Mouse (Mus musculus) forebrain, embryonic 16.5 days (tissue): Measurements from ENCODE around the gene Ifit1. TPM values are rescaled to one million over a fixed set of nuclear protein-coding genes. Genes with fewer than 3 reads are reported as not detected.
"Not testable (repeated sequence)": the region's sequence is repeated elsewhere in the genome, so short reads cannot be mapped to it uniquely, and the experiment has no call there.

Source experiments
- ATAC-seq: fragments of 200-750 bp; cut with Nextera tagmentation; 2 replicates; pipeline ENCODE4 v1.8.0; 2017; ENCODE audit warnings: mild to moderate bottlenecking, moderate library complexity
- H3K27ac ChIP-seq: fragments of 300-500 bp; sonication (generic); 2 replicates; pipeline ENCODE4 v1.5.1; 2014; ENCODE audit warnings: low read length, control low read depth
- H3K27me3 ChIP-seq: fragments of 300-500 bp; sonication (generic); replicated peaks from 2 replicates; pipeline ENCODE4 v1.6.1; 2014; ENCODE audit warnings: low read length; ENCODE audit not compliant: control insufficient read depth, insufficient read depth
- H3K36me3 ChIP-seq: fragments of 300-500 bp; sonication (generic); 2 replicates; pipeline ENCODE4 v1.6.1; 2014; ENCODE audit not compliant: control insufficient read depth, insufficient read depth
- H3K4me1 ChIP-seq: fragments of 300-500 bp; sonication (generic); replicated peaks from 2 replicates; pipeline ENCODE4 v1.6.1; 2014; ENCODE audit warnings: low read length; ENCODE audit not compliant: control insufficient read depth, insufficient read depth
- H3K4me2 ChIP-seq: fragments of 300-500 bp; sonication (generic); 2 replicates; pipeline ENCODE4 v1.6.1; 2014; ENCODE audit warnings: mild to moderate bottlenecking, low read length, control low read depth
- H3K4me3 ChIP-seq: fragments of 300-500 bp; sonication (generic); replicated peaks from 2 replicates; pipeline ENCODE4 v1.5.1; 2014; ENCODE audit warnings: mild to moderate bottlenecking, low read length, control low read depth
- H3K9ac ChIP-seq: fragments of 300-500 bp; sonication (generic); replicated peaks from 2 replicates; pipeline ENCODE4 v1.6.1; 2014; ENCODE audit warnings: low read depth, low read length, control low read depth
- H3K9me3 ChIP-seq: fragments of 300-500 bp; sonication (generic); 2 replicates; pipeline ENCODE4 v1.6.1; 2016; ENCODE audit warnings: low read length; ENCODE audit not compliant: control insufficient read depth
- WGBS: fragments of 180-500 bp; shearing (Covaris S2); extraction: QIAGEN DNeasy Blood & Tissue Kit; methylation state at CpG from one replicate; pipeline ENCODE4 v1.1.7; 2014; 5-methylcytosine and 5-hydroxymethylcytosine counted together
- polyA plus RNA-seq: library from polyadenylated mRNA; unstranded; fragments of >200 nt; fragmentation: Nextera tagmentation; extraction: Ambion mirVana; gene quantifications from 2 replicates; pipeline ENCODE4 v1.2.1, GENCODE M21; 2015

Ifit1 gene
- polyA plus RNA-seq, result 0.15 and 0.18 TPM in 2 replicates

DNA sequence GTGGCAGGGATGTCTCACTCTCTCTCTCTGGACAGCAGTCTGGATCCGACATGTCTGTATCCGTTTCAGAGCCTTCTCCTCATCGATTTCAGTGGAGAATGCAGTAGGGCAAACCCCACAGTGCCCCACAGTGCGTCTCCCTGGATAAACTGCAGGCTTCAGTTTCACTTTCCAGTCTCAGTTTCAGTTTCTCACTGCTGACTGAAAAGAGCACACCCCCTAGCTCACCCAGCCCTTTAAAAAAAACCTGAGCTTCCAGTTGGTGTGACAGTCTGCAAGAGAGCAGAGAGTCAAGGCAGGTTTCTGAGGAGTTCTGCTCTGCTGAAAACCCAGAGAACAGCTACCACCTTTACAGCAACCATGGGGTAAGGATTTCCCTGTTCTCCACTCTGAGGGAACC is at the start of gene Ifit1, which contains the start of gene Ifit1bl2:
Gene Ifit1, plus strand, starts transcription at position 249 of the 400 bp plus-strand sequence.
Gene Ifit1bl2, minus strand, starts transcription at position 121 of the 400 bp plus-strand sequence.
- H3K4me3 ChIP-seq, result no peak within 1 kb of the TSS
- no peak within 1 kb of the TSS for H3K27ac ChIP-seq
- no peaks in the 10 kb centered on the region for H3K36me3 ChIP-seq
- 63% methylated on average over 4 of the region's 4 CpGs for WGBS
- ATAC-seq, result no peak
- no peaks in the 10 kb centered on the region for H3K9me3 ChIP-seq
- H3K4me2 ChIP-seq, result no peak within 1 kb of the TSS
- H3K4me1 ChIP-seq, result no peaks in the 10 kb centered on the region
- no peaks in the 10 kb centered on the region for H3K27me3 ChIP-seq
- H3K9ac ChIP-seq, result no peak within 1 kb of the TSS

- no peaks in the 10 kb centered on the region for H3K36me3 ChIP-seq
- no peak overlapping the region for H3K9ac ChIP-seq
- no peaks in the 10 kb centered on the region for H3K9me3 ChIP-seq
- H3K4me1 ChIP-seq, result peaks cover 2% of the 10 kb centered on the region
- no peaks in the 10 kb centered on the region for H3K27me3 ChIP-seq
- no peak overlapping the region for H3K4me2 ChIP-seq
- 95% methylated on average over 2 of the region's 2 CpGs for WGBS
- no peak for ATAC-seq
- H3K27ac ChIP-seq, result no peak overlapping the region
- H3K4me3 ChIP-seq, result no peak overlapping the region
Observed at GRCm38 (mm10) chr19:34593456-34593855, 47.2 kb upstream of the Ifit1 start.

DNA sequence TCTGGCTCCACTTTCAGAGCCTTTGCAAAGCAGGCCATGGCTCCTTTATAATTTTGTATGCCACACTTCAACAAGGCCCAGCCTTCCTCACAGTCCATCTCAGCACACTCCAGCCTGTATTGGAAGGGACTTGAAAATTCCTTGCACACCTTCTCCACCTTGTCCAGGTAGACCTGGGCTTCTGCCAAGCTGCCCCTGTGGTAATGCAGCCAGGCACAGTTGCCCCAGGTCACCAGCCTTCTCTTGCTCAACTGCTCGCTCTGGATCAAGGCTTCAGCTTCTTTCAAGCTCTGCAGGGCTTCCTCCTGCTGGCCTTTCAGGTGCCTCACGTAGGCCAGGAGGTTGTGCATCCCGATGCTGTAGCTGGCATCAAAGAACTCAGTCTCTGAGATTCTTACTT is 46.1 kb upstream of the Ifit1 start:
- ATAC-seq, H3K4me1 ChIP-seq, H3K9ac ChIP-seq, H3K27ac ChIP-seq, H3K4me3 ChIP-seq, H3K9me3 ChIP-seq, H3K36me3 ChIP-seq, H3K4me2 ChIP-seq, H3K27me3 ChIP-seq: not testable (repeated sequence)
- WGBS, result 80% methylated on average over 3 of the region's 3 CpGs

DNA sequence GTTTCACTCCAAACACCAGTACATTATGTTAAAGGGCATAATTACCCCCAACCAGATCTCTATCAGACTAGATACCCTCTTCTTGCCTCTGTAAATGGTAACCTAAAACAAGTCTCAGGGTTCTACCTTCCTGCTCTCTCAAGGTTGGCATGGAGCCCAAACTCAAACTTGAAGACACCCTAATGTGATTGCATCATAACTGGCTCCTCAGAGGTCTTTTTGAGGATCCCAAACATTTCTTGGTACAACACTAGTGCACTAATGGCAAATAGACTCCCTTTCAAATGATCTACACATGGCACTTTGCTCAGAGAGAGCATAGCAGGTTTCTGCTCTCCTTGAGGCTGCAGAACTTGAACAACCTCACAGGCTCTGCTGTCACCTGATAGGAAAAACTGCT is 43.9 kb upstream of the Ifit1 start:
- ATAC-seq, result no peak
- H3K9ac ChIP-seq, result no peak overlapping the region

GRCm38 (mm10) chr19:34598341-34598740 is 42.3 kb upstream of the Ifit1 start:
- H3K9me3 ChIP-seq, result no peaks in the 10 kb centered on the region
- H3K4me3 ChIP-seq, result no peak overlapping the region
- ATAC-seq, result peak; percentile 79
- H3K27me3 ChIP-seq, result no peaks in the 10 kb centered on the region
- H3K27ac ChIP-seq, result no peak overlapping the region
- H3K4me2 ChIP-seq, result no peak overlapping the region
- no peaks in the 10 kb centered on the region for H3K36me3 ChIP-seq
- H3K9ac ChIP-seq, result no peak overlapping the region
- WGBS, result 68% methylated on average over 2 of the region's 2 CpGs
- H3K4me1 ChIP-seq, result peaks cover 4% of the 10 kb centered on the region

More for the DNA sequence above, 43.9 kb upstream of the Ifit1 start:
- Histone ChIP-seq H3K27ac (no peak overlapping the region), H3K9me3 (no peaks in the 10 kb centered on the region), H3K4me3 (no peak overlapping the region), H3K36me3 (no peaks in the 10 kb centered on the region), H3K4me2 (no peak overlapping the region), H3K4me1 (peaks cover 4% of the 10 kb centered on the region), H3K27me3 (no peaks in the 10 kb centered on the region)

DNA sequence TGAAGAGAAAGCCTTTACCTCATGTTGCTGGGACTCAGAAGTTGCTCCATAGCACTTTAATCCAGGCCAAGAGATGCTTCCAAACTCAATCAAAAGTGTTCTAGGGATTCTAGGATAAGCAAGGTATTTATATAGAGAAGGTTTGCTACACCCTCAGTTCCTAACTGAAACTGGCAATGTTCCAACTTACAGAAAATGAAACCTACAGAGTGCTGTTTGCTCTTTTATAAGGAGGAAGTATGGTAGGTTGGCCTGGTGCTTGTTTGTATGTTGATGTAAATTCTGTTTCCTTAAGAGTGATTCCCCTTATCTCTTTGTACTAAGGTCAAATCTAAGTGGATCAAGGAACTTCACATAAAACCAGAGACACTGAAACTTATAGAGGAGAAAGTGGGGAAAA is 41.4 kb upstream of the Ifit1 start:
- H3K27ac ChIP-seq, H3K27me3 ChIP-seq, H3K4me3 ChIP-seq, H3K9me3 ChIP-seq, H3K9ac ChIP-seq, H3K4me1 ChIP-seq, ATAC-seq, H3K4me2 ChIP-seq, H3K36me3 ChIP-seq: not testable (repeated sequence)

- H3K4me1 ChIP-seq, H3K27me3 ChIP-seq, H3K4me3 ChIP-seq, ATAC-seq, H3K9me3 ChIP-seq, H3K9ac ChIP-seq, H3K27ac ChIP-seq, H3K36me3 ChIP-seq, H3K4me2 ChIP-seq: not testable (repeated sequence)
- 54% methylated on average over 1 of the region's 1 CpGs for WGBS
Observed at GRCm38 (mm10) chr19:34601888-34602287, 38.8 kb upstream of the Ifit1 start, which contains the start of gene Ifit1bl1. Gene Ifit1bl1, minus strand, starts transcription at chr19:34601956.

- WGBS, result 89% methylated on average over 3 of the region's 3 CpGs
- no peaks in the 10 kb centered on the region for H3K9me3 ChIP-seq
- no peak overlapping the region for H3K27ac ChIP-seq
- no peak for ATAC-seq
- no peaks in the 10 kb centered on the region for H3K36me3 ChIP-seq
- H3K27me3 ChIP-seq, result no peaks in the 10 kb centered on the region
- H3K9ac ChIP-seq, result no peak overlapping the region
- no peaks in the 10 kb centered on the region for H3K4me1 ChIP-seq
- no peak overlapping the region for H3K4me2 ChIP-seq
- H3K4me3 ChIP-seq, result no peak overlapping the region
Observed at GRCm38 (mm10) chr19:34605472-34605871, 35.2 kb upstream of the Ifit1 start.

DNA sequence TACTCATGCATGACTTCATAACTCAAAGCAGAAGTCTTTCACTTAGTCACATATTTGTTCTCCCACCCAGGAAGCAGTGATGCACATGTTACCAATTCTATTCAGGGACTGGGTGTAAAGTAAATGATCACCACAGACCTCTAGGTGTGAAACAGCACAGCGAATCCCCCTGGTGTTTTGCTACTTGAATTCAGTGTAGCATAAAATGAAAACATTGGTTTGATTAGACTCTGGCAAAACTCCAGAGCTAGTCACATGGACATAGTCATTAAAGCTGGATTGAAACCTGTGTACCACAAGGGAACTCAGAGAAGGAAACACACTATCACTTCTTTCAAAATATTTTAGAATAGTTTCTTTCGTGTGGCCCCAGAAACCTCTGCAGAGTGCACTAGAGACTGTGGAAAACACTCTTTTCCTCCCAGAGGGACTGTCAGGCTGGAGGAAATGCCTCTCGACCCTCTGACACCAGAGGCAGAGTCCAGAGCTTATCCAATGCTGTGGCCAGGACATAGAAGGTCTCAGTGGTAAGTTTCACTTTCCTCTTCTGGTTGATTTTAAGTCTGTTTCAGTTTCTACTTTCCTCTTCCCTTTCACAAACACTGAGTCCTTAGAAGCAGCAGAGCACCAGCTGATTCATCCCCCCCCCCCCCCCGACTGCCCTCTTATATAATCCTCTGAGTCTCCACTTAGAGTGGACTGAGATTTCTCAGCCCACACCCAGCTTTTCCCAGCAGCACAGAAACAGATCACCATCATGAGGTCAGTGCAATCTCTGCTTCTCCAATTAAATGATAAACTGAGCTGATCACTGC is 33.2 kb upstream of the Ifit1 start, which contains the start of gene Ifit3b:
Gene Ifit3b, plus strand, starts transcription at position 734 of the 815 bp plus-strand sequence.
- not testable (repeated sequence) for H3K4me2 ChIP-seq, H3K4me3 ChIP-seq, H3K4me1 ChIP-seq, H3K27me3 ChIP-seq, H3K27ac ChIP-seq, H3K9me3 ChIP-seq, H3K9ac ChIP-seq, H3K36me3 ChIP-seq
- peak; percentile 62 for ATAC-seq
- WGBS, result 41% methylated on average over 4 of the region's 4 CpGs
